Mouse (Mus musculus) heart, postnatal 4 days (tissue): ENCODE data around the gene Arpp19. TPM values are rescaled to one million over a fixed set of nuclear protein-coding genes. Genes with fewer than 3 reads are reported as not detected.

Experiments used
- DNase-seq: peaks from one replicate; pipeline ENCODE4 v3.0.0; 2021
- total RNA-seq, 2 experiments: library from RNA; stranded (reverse); gene quantifications; 2 replicates each; pipeline ENCODE4 v1.2.3; 2021

Arpp19 gene
- total RNA-seq: 100 to 1,000 TPM; 154 to 179 TPM

GRCm38 (mm10) chr9:75037451-75038356, at the start of gene Arpp19:
Gene Arpp19 (plus strand): TSS chr9:75037614.
- peak; percentile 83 for DNase-seq

- no peak for DNase-seq
Observed at GRCm38 (mm10) chr9:74988893-74989460, 48.4 kb upstream of the Arpp19 start.

GRCm38 (mm10) chr9:74989990-74990389, 47.4 kb upstream of the Arpp19 start:
- no peak for DNase-seq

GRCm38 (mm10) chr9:74994611-74995257, 42.7 kb upstream of the Arpp19 start:
- DNase-seq: no peak

GRCm38 (mm10) chr9:74996349-74996748, 41.1 kb upstream of the Arpp19 start:
- DNase-seq: no peak

GRCm38 (mm10) chr9:74997976-74998375, 39.4 kb upstream of the Arpp19 start:
- no peak for DNase-seq

- DNase-seq: no peak
Observed at GRCm38 (mm10) chr9:75001006-75001405, 36.4 kb upstream of the Arpp19 start.

GRCm38 (mm10) chr9:75001611-75002204, 35.7 kb upstream of the Arpp19 start:
- peak; percentile 74 for DNase-seq

- DNase-seq: peak; percentile 10
Observed at GRCm38 (mm10) chr9:75002262-75002661, 35.2 kb upstream of the Arpp19 start.

GRCm38 (mm10) chr9:75004203-75004602, 33.2 kb upstream of the Arpp19 start:
- peak; percentile 17 for DNase-seq

GRCm38 (mm10) chr9:75016591-75016990, 20.8 kb upstream of the Arpp19 start:
- no peak for DNase-seq

- no peak for DNase-seq
Observed at GRCm38 (mm10) chr9:75019181-75019580, 18.2 kb upstream of the Arpp19 start.

- no peak for DNase-seq
Observed at GRCm38 (mm10) chr9:75019592-75019991, 17.8 kb upstream of the Arpp19 start.

- no peak for DNase-seq
Observed at GRCm38 (mm10) chr9:75020561-75020960, 16.9 kb upstream of the Arpp19 start.

- no peak for DNase-seq
Observed at GRCm38 (mm10) chr9:75022546-75022945, 14.9 kb upstream of the Arpp19 start.

GRCm38 (mm10) chr9:75023150-75023894, 14.1 kb upstream of the Arpp19 start:
- no peak for DNase-seq

GRCm38 (mm10) chr9:75024089-75024488, 13.3 kb upstream of the Arpp19 start:
- no peak for DNase-seq

GRCm38 (mm10) chr9:75025689-75026088, 11.7 kb upstream of the Arpp19 start:
- DNase-seq: no peak

- DNase-seq: no peak
Observed at GRCm38 (mm10) chr9:75032408-75032807, 5.0 kb upstream of the Arpp19 start.

- no peak for DNase-seq
Observed at GRCm38 (mm10) chr9:75033141-75033540, 4.3 kb upstream of the Arpp19 start.

- no peak for DNase-seq
Observed at GRCm38 (mm10) chr9:75034691-75035090, 2.7 kb upstream of the Arpp19 start.

- DNase-seq: no peak
Observed at GRCm38 (mm10) chr9:75035944-75036343, 1.5 kb upstream of the Arpp19 start.
